Mouse (Mus musculus) liver, embryonic 13.5 days (tissue): ENCODE measurements around the gene Ophn1. TPM values are rescaled to one million over a fixed set of nuclear protein-coding genes. Genes with fewer than 3 reads are reported as not detected.

Experiments used
- ATAC-seq: fragments of 200-750 bp; cut with Nextera tagmentation; 2 replicates; pipeline ENCODE4 v1.8.0; 2017; ENCODE audit warnings: low read depth, mild to moderate bottlenecking, moderate number of reproducible peaks, moderate library complexity
- DNase-seq: peaks from one replicate; pipeline ENCODE4 v3.0.0; 2022
- H3K27ac ChIP-seq: fragments of 300-500 bp; sonication (generic); 2 replicates; pipeline ENCODE4 v1.5.1; 2015; ENCODE audit warnings: moderate library complexity, mild to moderate bottlenecking, inconsistent platforms
- H3K27me3 ChIP-seq: fragments of 300-500 bp; sonication (generic); 2 replicates; pipeline ENCODE4 v1.6.1; 2015; ENCODE audit warnings: mild to moderate bottlenecking, inconsistent platforms
- H3K36me3 ChIP-seq: fragments of 300-500 bp; sonication (generic); 2 replicates; pipeline ENCODE4 v1.6.1; 2015; ENCODE audit warnings: mild to moderate bottlenecking, inconsistent platforms
- H3K4me1 ChIP-seq: fragments of 300-500 bp; sonication (generic); replicated peaks from 2 replicates; pipeline ENCODE4 v1.6.1; 2015; ENCODE audit warnings: inconsistent platforms
- H3K4me2 ChIP-seq: fragments of 300-500 bp; sonication (generic); 2 replicates; pipeline ENCODE4 v1.6.1; 2015; ENCODE audit warnings: inconsistent platforms, mild to moderate bottlenecking, moderate library complexity
- H3K4me3 ChIP-seq: fragments of 300-500 bp; sonication (generic); replicated peaks from 2 replicates; pipeline ENCODE4 v1.5.1; 2015; ENCODE audit warnings: mild to moderate bottlenecking, inconsistent platforms
- H3K9ac ChIP-seq: fragments of 300-500 bp; sonication (generic); 2 replicates; pipeline ENCODE4 v1.6.1; 2015; ENCODE audit warnings: mild to moderate bottlenecking, inconsistent platforms
- H3K9me3 ChIP-seq: fragments of 300-500 bp; sonication (generic); replicated peaks from 2 replicates; pipeline ENCODE4 v1.6.1; 2016; ENCODE audit warnings: inconsistent platforms
- WGBS: fragments of 180-500 bp; shearing (Covaris S2); methylation state at CpG from one replicate; pipeline ENCODE4 v1.1.7; 2015; ENCODE audit not compliant: insufficient replicate concordance; 5-methylcytosine and 5-hydroxymethylcytosine counted together
- polyA plus RNA-seq: library from polyadenylated mRNA; unstranded; fragments of >200 nt; fragmentation: Nextera tagmentation; extraction: Ambion mirVana; gene quantifications from 2 replicates; pipeline ENCODE4 v1.2.1, GENCODE M21; 2015

Gene Ophn1
- polyA plus RNA-seq, 1 experiment from 2014 or later = 2.1 TPM

GRCm38 (mm10) chrX:98774247-98774950 is 116.4 kb downstream of the Ophn1 start:
- Histone ChIP-seq H3K9ac (no peak overlapping the region), H3K4me3 (no peak overlapping the region), H3K4me1 (no peaks in the 10 kb centered on the region), H3K27ac (no peak overlapping the region), H3K36me3 (no peaks in the 10 kb centered on the region), H3K4me2 (no peak overlapping the region), H3K9me3 (no peaks in the 10 kb centered on the region), H3K27me3 (no peaks in the 10 kb centered on the region)
- 28% methylated on average over 4 of the region's 4 CpGs for WGBS
- DNase-seq = no peak
- ATAC-seq = no peak

GRCm38 (mm10) chrX:98755089-98755488 is 135.7 kb downstream of the Ophn1 start:
- Histone ChIP-seq H3K4me2 (no peak overlapping the region), H3K27ac (no peak overlapping the region), H3K27me3 (no peaks in the 10 kb centered on the region), H3K4me3 (no peak overlapping the region), H3K9ac (no peak overlapping the region), H3K4me1 (no peaks in the 10 kb centered on the region), H3K36me3 (no peaks in the 10 kb centered on the region), H3K9me3 (no peaks in the 10 kb centered on the region)
- 41% methylated on average over 2 of the region's 2 CpGs for WGBS
- ATAC-seq (no peak), DNase-seq (no peak)

- 55% methylated on average over 1 of the region's 1 CpGs for WGBS
- no peak overlapping the region for H3K4me3 ChIP-seq
- H3K9me3 ChIP-seq = no peaks in the 10 kb centered on the region
- H3K9ac ChIP-seq = no peak overlapping the region
- DNase-seq (no peak), ATAC-seq (no peak)
- no peak overlapping the region for H3K27ac ChIP-seq
- H3K4me2 ChIP-seq = no peak overlapping the region
- H3K27me3 ChIP-seq = no peaks in the 10 kb centered on the region
- no peaks in the 10 kb centered on the region for H3K4me1 ChIP-seq
- no peaks in the 10 kb centered on the region for H3K36me3 ChIP-seq
Measured at GRCm38 (mm10) chrX:98751279-98751817, 139.5 kb downstream of the Ophn1 start.

GRCm38 (mm10) chrX:98736758-98737157 is 154.1 kb downstream of the Ophn1 start:
- ATAC-seq = no peak
- H3K27ac ChIP-seq = no peak overlapping the region
- 70% methylated on average over 5 of the region's 5 CpGs for WGBS
- no peaks in the 10 kb centered on the region for H3K4me1 ChIP-seq
- H3K27me3 ChIP-seq = no peaks in the 10 kb centered on the region
- no peaks in the 10 kb centered on the region for H3K9me3 ChIP-seq
- H3K4me2 ChIP-seq = no peak overlapping the region
- no peak overlapping the region for H3K4me3 ChIP-seq
- no peak overlapping the region for H3K9ac ChIP-seq
- H3K36me3 ChIP-seq = no peaks in the 10 kb centered on the region
- no peak for DNase-seq

- H3K4me2 ChIP-seq = no peak overlapping the region
- H3K4me3 ChIP-seq = no peak overlapping the region
- H3K4me1 ChIP-seq = no peaks in the 10 kb centered on the region
- DNase-seq (no peak), ATAC-seq (no peak)
- no peaks in the 10 kb centered on the region for H3K27me3 ChIP-seq
- H3K9me3 ChIP-seq = no peaks in the 10 kb centered on the region
- H3K9ac ChIP-seq = no peak overlapping the region
- H3K27ac ChIP-seq = no peak overlapping the region
- WGBS = 66% methylated on average over 10 of the region's 10 CpGs
- H3K36me3 ChIP-seq = no peaks in the 10 kb centered on the region
Measured at GRCm38 (mm10) chrX:98722991-98723390, 167.8 kb downstream of the Ophn1 start.

- Histone ChIP-seq H3K9me3 (no peaks in the 10 kb centered on the region), H3K27ac (no peak overlapping the region), H3K4me3 (no peak overlapping the region), H3K4me1 (no peaks in the 10 kb centered on the region), H3K9ac (no peak overlapping the region), H3K4me2 (no peak overlapping the region), H3K27me3 (no peaks in the 10 kb centered on the region), H3K36me3 (no peaks in the 10 kb centered on the region)
- no peak for DNase-seq
- no peak for ATAC-seq
Measured at GRCm38 (mm10) chrX:98707766-98708165, 183.1 kb downstream of the Ophn1 start.

GRCm38 (mm10) chrX:98701635-98702034 is 189.2 kb downstream of the Ophn1 start:
- Histone ChIP-seq H3K4me3 (no peak overlapping the region), H3K9ac (no peak overlapping the region), H3K36me3 (no peaks in the 10 kb centered on the region), H3K27me3 (no peaks in the 10 kb centered on the region), H3K4me1 (no peaks in the 10 kb centered on the region), H3K27ac (no peak overlapping the region), H3K4me2 (no peak overlapping the region), H3K9me3 (no peaks in the 10 kb centered on the region)
- no peak for ATAC-seq
- WGBS = 15% methylated on average over 4 of the region's 4 CpGs
- peak; percentile 0 for DNase-seq

GRCm38 (mm10) chrX:98682603-98683002 is 208.2 kb downstream of the Ophn1 start:
- ATAC-seq (no peak), DNase-seq (no peak)
- Histone ChIP-seq H3K9me3 (no peaks in the 10 kb centered on the region), H3K27me3 (no peaks in the 10 kb centered on the region), H3K36me3 (no peaks in the 10 kb centered on the region), H3K4me2 (no peak overlapping the region), H3K27ac (no peak overlapping the region), H3K9ac (no peak overlapping the region), H3K4me1 (no peaks in the 10 kb centered on the region), H3K4me3 (no peak overlapping the region)

GRCm38 (mm10) chrX:98681281-98681680 is 209.5 kb downstream of the Ophn1 start:
- Histone ChIP-seq H3K27ac (no peak overlapping the region), H3K36me3 (no peaks in the 10 kb centered on the region), H3K4me2 (no peak overlapping the region), H3K4me1 (no peaks in the 10 kb centered on the region), H3K9ac (no peak overlapping the region), H3K4me3 (no peak overlapping the region), H3K9me3 (no peaks in the 10 kb centered on the region), H3K27me3 (no peaks in the 10 kb centered on the region)
- no peak for ATAC-seq
- 68% methylated on average over 2 of the region's 2 CpGs for WGBS
- DNase-seq = no peak

- Histone ChIP-seq H3K9me3 (no peaks in the 10 kb centered on the region), H3K4me3 (no peak overlapping the region), H3K9ac (no peak overlapping the region), H3K4me2 (no peak overlapping the region), H3K36me3 (no peaks in the 10 kb centered on the region), H3K27ac (no peak overlapping the region), H3K4me1 (no peaks in the 10 kb centered on the region), H3K27me3 (no peaks in the 10 kb centered on the region)
- DNase-seq (no peak), ATAC-seq (no peak)
Measured at GRCm38 (mm10) chrX:98670988-98671387, 219.8 kb downstream of the Ophn1 start.

- no peak for ATAC-seq
- Histone ChIP-seq H3K36me3 (no peaks in the 10 kb centered on the region), H3K27ac (no peak overlapping the region), H3K27me3 (no peaks in the 10 kb centered on the region), H3K4me1 (no peaks in the 10 kb centered on the region), H3K9ac (no peak overlapping the region), H3K9me3 (no peaks in the 10 kb centered on the region), H3K4me3 (no peak overlapping the region), H3K4me2 (no peak overlapping the region)
- no peak for DNase-seq
Measured at GRCm38 (mm10) chrX:98651431-98651830, 239.4 kb downstream of the Ophn1 start.

- Histone ChIP-seq H3K36me3 (no peaks in the 10 kb centered on the region), H3K4me2 (no peak overlapping the region), H3K27me3 (no peaks in the 10 kb centered on the region), H3K27ac (no peak overlapping the region), H3K4me1 (no peaks in the 10 kb centered on the region), H3K9ac (no peak overlapping the region), H3K9me3 (no peaks in the 10 kb centered on the region), H3K4me3 (no peak overlapping the region)
- no peak for DNase-seq
- WGBS = 57% methylated on average over 3 of the region's 3 CpGs
- no peak for ATAC-seq
Measured at GRCm38 (mm10) chrX:98628666-98629404, 262.0 kb downstream of the Ophn1 start.
